In genomic region chr5:111216166-111216565, GRCm38 (mm10) we compare ENCODE assay signal across 17 mouse cellular contexts.
DNase-seq lines count a peak whose midpoint lies in the region; ATAC-seq and TF ChIP-seq lines count a peak whose summit lies in the region.
"Had no signal": no experiment of that assay in that cellular context is flagged by ENCODE, and none has a peak within 500 bp of the region (broad histone marks: within the 10 kb centered on the region; RNA-seq: fewer than 3 reads in every experiment).

No protein-coding gene starts in this region.

- no peak for TF ChIP-seq POLR2A in myocyte (IDR thresholded peaks at IDR 0.05; ENCODE audit: insufficient read length, low read depth)

- no peaks in the 10 kb centered on the region for H3K36me3 ChIP-seq in hindbrain, embryonic 13.5 days
- H3K36me3 ChIP-seq in hindbrain, postnatal 0 days (ENCODE audit: insufficient read depth, low read length), result no peaks in the 10 kb centered on the region
- no peaks in the 10 kb centered on the region for H3K36me3 ChIP-seq in forebrain, embryonic 15.5 days
- no peaks in the 10 kb centered on the region for H3K36me3 ChIP-seq in myocyte (ENCODE audit: control insufficient read depth, insufficient read depth)
- no peaks in the 10 kb centered on the region for H3K36me3 ChIP-seq in intestine, embryonic 15.5 days
- H3K36me3 ChIP-seq: embryonic facial prominence, embryonic 15.5 days; neural tube, embryonic 12.5 days had no signal

- H3K4me2 ChIP-seq in hindbrain, embryonic 13.5 days, result no peak overlapping the region
- no peak overlapping the region for H3K4me2 ChIP-seq in hindbrain, postnatal 0 days (ENCODE audit: low read depth, low read length)
- no peak overlapping the region for H3K4me2 ChIP-seq in forebrain, embryonic 15.5 days (replicated peaks)
- peak overlapping the region; percentile 80 for H3K4me2 ChIP-seq in myocyte (ENCODE audit: low read depth)
- no peak overlapping the region for H3K4me2 ChIP-seq in intestine, embryonic 15.5 days (replicated peaks)
- H3K4me2 ChIP-seq: embryonic facial prominence, embryonic 15.5 days; lung, embryonic 14.5 days; neural tube, embryonic 12.5 days had no signal

- no peak for TF ChIP-seq CTCF in hindbrain, postnatal 0 days (IDR thresholded peaks at IDR 0.05; ENCODE audit: low read depth)

- no peak overlapping the region for H3ac ChIP-seq in myocyte (ENCODE audit: control insufficient read depth, insufficient read length)

- peaks cover 80% of the 10 kb centered on the region for H3K4me1 ChIP-seq in hindbrain, embryonic 13.5 days (replicated peaks)
- peaks cover 28% of the 10 kb centered on the region for H3K4me1 ChIP-seq in hindbrain, postnatal 0 days (ENCODE audit: insufficient read depth, low read length)
- peaks cover 75% of the 10 kb centered on the region for H3K4me1 ChIP-seq in forebrain, embryonic 15.5 days
- peaks cover 28% of the 10 kb centered on the region for H3K4me1 ChIP-seq in intestine, embryonic 15.5 days (replicated peaks)

- H3K9ac ChIP-seq in hindbrain, embryonic 13.5 days, result 0 out of 2 replicates have a peak overlapping the region, but pooled peaks have one; percentile 46
- H3K9ac ChIP-seq in hindbrain, postnatal 0 days (replicated peaks; ENCODE audit: low read length), result no peak overlapping the region
- no peak overlapping the region for H3K9ac ChIP-seq in forebrain, embryonic 15.5 days (replicated peaks)
- H3K9ac ChIP-seq in intestine, embryonic 15.5 days, result no peak overlapping the region
- H3K9ac ChIP-seq: embryonic facial prominence, embryonic 15.5 days; lung, embryonic 14.5 days; neural tube, embryonic 12.5 days had no signal

- DNase-seq in hindbrain, postnatal 0 days (ENCODE audit: low spot score), result no peak
- peak; percentile 54 for DNase-seq in 3T3-L1 (ENCODE audit: low read depth, low spot score)
- DNase-seq in cerebellum, adult 11 months, result no peak
- DNase-seq: cerebellum, adult 11-12 months; heart, adult 2 months; heart, postnatal 14 days; kidney, adult 18-20 months; kidney, postnatal 36 days; lung, embryonic 14.5 days; retina, postnatal 1 day; thymus, adult 2 months had no signal

- H3K4me3 ChIP-seq in hindbrain, embryonic 13.5 days, result no peak overlapping the region
- H3K4me3 ChIP-seq in hindbrain, postnatal 0 days (ENCODE audit: low read length), result no peak overlapping the region
- no peak overlapping the region for H3K4me3 ChIP-seq in forebrain, embryonic 15.5 days
- H3K4me3 ChIP-seq in myocyte, result peak overlapping the region; percentile 12
- H3K4me3 ChIP-seq in intestine, embryonic 15.5 days (replicated peaks), result no peak overlapping the region
- H3K4me3 ChIP-seq: embryonic facial prominence, embryonic 15.5 days; heart, adult 2 months; neural tube, embryonic 12.5 days had no signal

- peaks cover 4% of the 10 kb centered on the region; the same call in 1 of the 2 replicates for H3K27me3 ChIP-seq in hindbrain, embryonic 13.5 days
- H3K27me3 ChIP-seq in hindbrain, postnatal 0 days (ENCODE audit: insufficient read depth, low read length), result no peaks in the 10 kb centered on the region
- H3K27me3 ChIP-seq in forebrain, embryonic 15.5 days, result no peaks in the 10 kb centered on the region
- no peaks in the 10 kb centered on the region for H3K27me3 ChIP-seq in myocyte (ENCODE audit: control insufficient read depth, insufficient read depth, insufficient read length)
- H3K27me3 ChIP-seq in intestine, embryonic 15.5 days (replicated peaks), result no peaks in the 10 kb centered on the region
- H3K27me3 ChIP-seq: embryonic facial prominence, embryonic 15.5 days had no signal

- H3K9me3 ChIP-seq in hindbrain, embryonic 13.5 days, result no peaks in the 10 kb centered on the region
- H3K9me3 ChIP-seq in hindbrain, postnatal 0 days (ENCODE audit: low read length), result no peaks in the 10 kb centered on the region
- H3K9me3 ChIP-seq in forebrain, embryonic 15.5 days, result no peaks in the 10 kb centered on the region
- no peaks in the 10 kb centered on the region for H3K9me3 ChIP-seq in intestine, embryonic 15.5 days
- H3K9me3 ChIP-seq: embryonic facial prominence, embryonic 15.5 days; neural tube, embryonic 12.5 days had no signal

- no peaks in the 10 kb centered on the region for H3K79me2 ChIP-seq in myocyte (ENCODE audit: control insufficient read depth, insufficient read depth)

- ATAC-seq in hindbrain, embryonic 13.5 days (ENCODE audit: low FRiP score), result no peak
- ATAC-seq in hindbrain, postnatal 0 days, result no peak
- ATAC-seq in forebrain, embryonic 15.5 days (replicated peaks), result no peak
- ATAC-seq in intestine, embryonic 15.5 days, result no peak

- H3K27ac ChIP-seq in hindbrain, embryonic 13.5 days, result peak overlapping the region; percentile 81
- no peak overlapping the region for H3K27ac ChIP-seq in hindbrain, postnatal 0 days
- H3K27ac ChIP-seq in forebrain, embryonic 15.5 days (replicated peaks), result peak overlapping the region; percentile 83
- no peak overlapping the region for H3K27ac ChIP-seq in intestine, embryonic 15.5 days
- H3K27ac ChIP-seq: embryonic facial prominence, embryonic 15.5 days; heart, adult 2 months; neural tube, embryonic 12.5 days had no signal

- WGBS in hindbrain, embryonic 13.5 days, result 86% methylated on average over 9 of the region's 9 CpGs
- WGBS in hindbrain, postnatal 0 days, result 74% methylated on average over 9 of the region's 9 CpGs
- WGBS in forebrain, embryonic 15.5 days, result 82% methylated on average over 9 of the region's 9 CpGs
- 75% methylated on average over 9 of the region's 9 CpGs for WGBS in intestine, embryonic 15.5 days

TF ChIP-seq in myocyte, 11 proteins besides CTCF, POLR2A, EP300 and RAD21:
- no peak for TF ChIP-seq SRF (IDR thresholded peaks at IDR 0.05; ENCODE audit: control insufficient read depth, insufficient read length, low read depth)
- peak in 2 of 3 experiments; percentile 34 to 38 for TF ChIP-seq MYOD1 (IDR thresholded peaks at IDR 0.05; ENCODE audit: control insufficient read depth in 1 of 3, insufficient read length in 2 of 3, low read depth in 2 of 3)

Comparison
In these comparisons a context has a peak if more than half of its experiments do, and no peak if none do; other contexts are left out.
1. H3K27ac ChIP-seq: peak in hindbrain, embryonic 13.5 days (single experiment) and forebrain, embryonic 15.5 days (single experiment); none in hindbrain, postnatal 0 days (single experiment) and intestine, embryonic 15.5 days (single experiment).